Mouse (Mus musculus) thymus, adult 2 months (tissue): ENCODE results near the gene Pnmal1. TPM values are rescaled to one million over a fixed set of nuclear protein-coding genes. Genes with fewer than 3 reads are reported as not detected.

Experiments
- DNase-seq: peaks from one replicate; pipeline ENCODE4 v3.0.0; 2021
- H3K27ac ChIP-seq: fragments of 200-500 bp; 2 replicates; pipeline ENCODE4 v1.5.1; 2012; ENCODE audit warnings: low read length, control low read depth; ENCODE audit not compliant: control insufficient read depth, insufficient read depth
- H3K27me3 ChIP-seq: fragments of 200-500 bp; 2 replicates; pipeline ENCODE4 v1.6.1; 2012; ENCODE audit warnings: mild to moderate bottlenecking, low read length, moderate library complexity, mixed read lengths; ENCODE audit not compliant: control insufficient read depth, insufficient read depth
- H3K36me3 ChIP-seq: fragments of 200-500 bp; 2 replicates; pipeline ENCODE4 v1.6.1; 2012; ENCODE audit warnings: mild to moderate bottlenecking, low read length, moderate library complexity; ENCODE audit not compliant: control insufficient read depth, insufficient read depth
- H3K4me1 ChIP-seq: fragments of 200-500 bp; replicated peaks from 2 replicates; pipeline ENCODE4 v1.6.1; 2012; ENCODE audit warnings: low read length; ENCODE audit not compliant: control insufficient read depth, insufficient read depth
- H3K4me3 ChIP-seq: fragments of 200-500 bp; 2 replicates; pipeline ENCODE4 v1.5.1; 2012; ENCODE audit warnings: mild to moderate bottlenecking, low read length, control low read depth, moderate library complexity; ENCODE audit not compliant: control insufficient read depth, insufficient read depth
- CTCF ChIP-seq: fragments of 200-500 bp; IDR thresholded peaks from 2 replicates; pipeline ENCODE4 v1.5.1; 2012; ENCODE audit warnings: mild to moderate bottlenecking, control low read depth, low read length, moderate library complexity, borderline replicate concordance; ENCODE audit not compliant: control insufficient read depth, poor library complexity, insufficient read depth; ENCODE audit errors: extremely low read depth
- POLR2A ChIP-seq: fragments of 200-500 bp; IDR thresholded peaks from 2 replicates; pipeline ENCODE4 v1.6.1; 2012; ENCODE audit warnings: mild to moderate bottlenecking, low read length, control low read depth, moderate library complexity; ENCODE audit not compliant: control insufficient read depth, poor library complexity, insufficient read depth; ENCODE audit errors: extremely low read depth
- WGBS: fragments of 180-500 bp; shearing (Covaris S2); methylation state at CpG from one replicate; pipeline ENCODE4 v1.1.7; 2018; 5-methylcytosine and 5-hydroxymethylcytosine counted together
- polyA plus RNA-seq: library from polyadenylated mRNA; depleted of rRNA; stranded (reverse); fragments of >200 nt; gene quantifications from 2 replicates; pipeline ENCODE4 v1.2.3, GENCODE M21; 2012

Gene Pnmal1
- polyA plus RNA-seq, 1 experiment: not detected

DNA sequence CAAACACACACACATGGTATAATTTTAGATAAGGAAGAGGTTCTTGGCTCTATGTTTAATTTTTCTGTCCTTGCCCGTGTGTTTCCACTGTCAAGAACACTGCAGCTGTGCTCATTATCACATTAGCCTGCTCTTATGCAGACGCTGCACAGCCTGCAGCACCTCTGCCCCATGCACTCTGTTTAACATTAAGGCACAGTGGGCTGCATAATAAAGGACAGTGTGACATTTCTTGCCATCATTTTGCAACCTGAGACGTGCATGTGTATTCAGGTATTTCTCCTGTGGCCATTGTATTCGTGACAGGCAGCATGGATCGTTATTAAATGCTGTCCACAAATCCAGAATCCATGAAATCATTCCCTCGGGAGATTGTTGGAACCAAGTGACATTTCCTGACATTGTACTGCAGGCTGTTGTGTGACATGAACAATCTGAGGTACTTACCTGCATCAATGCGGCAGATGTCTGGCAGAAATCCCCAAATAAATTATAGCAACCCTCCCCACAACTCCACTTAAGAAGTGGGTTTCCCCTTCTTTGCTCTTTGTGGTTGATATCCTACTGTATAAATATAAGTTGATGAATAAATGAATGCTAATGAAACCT lies 28.2 kb downstream of the Pnmal1 start:
- Histone ChIP-seq H3K36me3 (no peaks in the 10 kb centered on the region), H3K27ac (no peak overlapping the region), H3K27me3 (no peaks in the 10 kb centered on the region), H3K4me3 (no peak overlapping the region), H3K4me1 (peaks cover 36% of the 10 kb centered on the region)
- no peak for TF ChIP-seq CTCF
- no peak for TF ChIP-seq POLR2A
- no peak for DNase-seq
- WGBS: 69% methylated on average over 7 of the region's 7 CpGs

DNA sequence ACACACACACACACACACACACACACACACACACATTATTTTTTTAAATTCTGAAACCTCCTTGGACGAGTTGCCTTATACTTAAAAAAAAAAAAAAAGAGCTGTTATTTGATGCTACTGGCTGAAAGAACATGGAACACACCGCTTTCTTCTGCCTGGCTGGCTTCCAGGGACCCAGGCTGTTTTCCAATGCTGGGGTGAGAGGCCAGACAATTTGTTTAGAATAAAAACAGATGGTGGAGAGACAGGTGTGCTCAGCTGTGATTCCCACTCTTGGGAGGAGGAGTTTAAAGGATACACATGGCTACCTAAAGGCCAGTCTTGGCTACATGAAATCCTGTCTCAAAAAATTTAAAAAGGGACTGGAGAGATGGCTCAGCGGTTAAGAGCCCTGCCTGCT lies 28.9 kb downstream of the Pnmal1 start:
- no peak overlapping the region for H3K27ac ChIP-seq
- DNase-seq: no peak
- H3K4me1 ChIP-seq: peaks cover 32% of the 10 kb centered on the region
- H3K4me3 ChIP-seq: no peak overlapping the region
- 75% methylated on average over 3 of the region's 3 CpGs for WGBS
- no peak for TF ChIP-seq POLR2A
- no peak for TF ChIP-seq CTCF
- no peaks in the 10 kb centered on the region for H3K27me3 ChIP-seq
- no peaks in the 10 kb centered on the region for H3K36me3 ChIP-seq

DNA sequence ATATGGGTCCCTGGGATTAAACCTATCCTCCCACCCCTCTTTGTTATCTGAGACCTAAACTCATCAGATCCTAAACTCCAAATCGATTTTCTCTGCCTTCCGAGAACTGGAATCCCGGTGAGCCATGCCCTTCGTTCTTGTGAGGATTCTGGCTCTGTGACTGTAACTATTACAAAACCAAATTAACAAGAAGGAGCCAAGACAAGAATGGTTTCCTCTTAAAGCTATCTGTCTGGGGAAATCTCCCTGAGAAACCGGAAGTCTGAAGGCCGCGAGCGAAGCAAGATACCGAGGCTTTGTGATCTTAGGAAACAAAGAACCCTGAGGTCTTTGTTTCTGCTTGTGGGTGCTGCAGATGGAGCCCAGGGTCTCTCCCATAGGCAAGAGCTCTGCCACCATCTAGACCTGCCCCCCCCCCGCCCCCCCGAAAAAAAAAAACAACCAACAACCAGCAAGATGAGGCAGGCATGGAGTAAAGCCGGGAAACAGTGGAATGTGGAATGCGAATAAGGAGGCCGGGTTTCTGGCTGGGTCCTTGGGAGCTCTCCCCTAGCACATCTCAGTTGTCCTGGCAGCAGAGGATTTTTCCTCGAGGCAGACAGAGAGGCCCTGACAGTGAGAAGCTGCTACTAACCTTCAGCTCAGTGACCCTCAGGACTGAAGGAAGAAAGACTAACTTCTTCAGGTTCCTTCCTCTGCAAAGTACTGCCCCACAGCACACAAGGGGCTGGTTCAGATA lies 30.7 kb downstream of the Pnmal1 start:
- WGBS: 21% methylated on average over 15 of the region's 15 CpGs
- TF ChIP-seq CTCF (no peak), POLR2A (no peak)
- peak overlapping the region; percentile 76 for H3K27ac ChIP-seq
- H3K4me3 ChIP-seq: no peak overlapping the region
- no peaks in the 10 kb centered on the region for H3K36me3 ChIP-seq
- peak; percentile 38 for DNase-seq
- no peaks in the 10 kb centered on the region; the same call in 1 of the 2 replicates for H3K27me3 ChIP-seq
- H3K4me1 ChIP-seq: peaks cover 35% of the 10 kb centered on the region

DNA sequence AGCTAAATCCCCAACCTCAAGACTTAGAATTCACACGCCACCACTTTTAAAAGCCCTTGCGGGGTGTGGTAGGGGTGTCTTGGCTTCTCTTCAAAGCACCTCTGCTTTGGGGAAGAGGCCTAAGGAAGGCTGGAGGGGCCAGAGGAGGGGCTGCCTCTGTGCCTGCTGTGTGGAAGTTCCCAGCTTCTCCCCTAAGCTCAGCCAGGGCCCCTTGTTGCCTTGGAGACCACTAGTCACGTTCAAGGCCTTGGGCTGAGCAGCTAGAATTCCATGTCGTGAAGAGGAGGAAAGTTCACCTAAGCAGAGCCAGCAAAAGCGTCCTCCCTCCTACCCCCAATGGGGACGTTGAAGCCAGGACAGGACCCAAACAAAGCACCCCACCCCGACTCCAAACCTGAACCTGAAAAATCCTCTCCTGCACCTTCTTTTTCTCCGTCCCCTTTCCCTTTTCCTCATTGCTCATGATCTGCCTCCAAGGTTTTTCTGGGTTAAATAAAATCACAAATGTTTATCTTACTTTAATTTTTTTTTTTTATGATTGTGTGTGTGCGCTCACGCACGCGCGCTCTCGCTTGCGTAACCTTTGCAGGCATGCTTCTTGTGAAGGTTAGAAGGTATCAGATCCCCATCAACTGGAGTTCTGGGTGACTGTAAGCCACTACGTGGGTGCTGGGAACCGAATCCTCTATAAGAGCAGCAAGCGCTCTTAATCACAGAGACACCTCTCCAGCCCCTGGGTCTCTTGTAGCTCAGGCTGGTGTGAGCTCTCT lies 32.4 kb downstream of the Pnmal1 start:
- no peak overlapping the region for H3K27ac ChIP-seq
- H3K27me3 ChIP-seq: no peaks in the 10 kb centered on the region; the same call in 1 of the 2 replicates
- no peak for DNase-seq
- H3K36me3 ChIP-seq: no peaks in the 10 kb centered on the region
- H3K4me1 ChIP-seq: peaks cover 38% of the 10 kb centered on the region
- 69% methylated on average over 18 of the region's 18 CpGs for WGBS
- no peak for TF ChIP-seq CTCF
- no peak for TF ChIP-seq POLR2A
- no peak overlapping the region for H3K4me3 ChIP-seq

DNA sequence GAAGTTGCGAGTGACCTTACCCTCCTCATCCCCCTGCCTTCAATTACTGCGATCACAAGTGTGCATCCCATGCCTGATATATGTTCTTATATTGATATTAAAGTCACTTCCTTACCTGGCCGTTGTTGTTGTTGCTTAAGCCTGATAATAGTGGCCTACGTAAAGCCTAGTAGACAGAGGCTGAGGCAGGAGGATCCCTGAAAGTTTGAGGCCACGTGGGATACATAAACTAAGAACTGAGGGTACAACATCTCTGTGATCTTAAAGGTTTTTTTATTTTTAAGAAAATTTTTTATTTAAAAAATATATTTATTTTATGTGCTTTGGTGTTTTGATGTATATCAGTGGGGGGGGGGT lies 33.0 kb downstream of the Pnmal1 start, which contains the start of gene Ccdc8:
TSS of gene Ccdc8 (plus strand) at position 258 of the 357 bp plus-strand sequence.
- H3K4me3 ChIP-seq: no peak within 1 kb of the TSS

More for the DNA sequence above, 33.0 kb downstream of the Pnmal1 start, which contains the start of gene Ccdc8:
- Histone ChIP-seq H3K27me3 (no peaks in the 10 kb centered on the region; the same call in 1 of the 2 replicates), H3K27ac (no peak within 1 kb of the TSS), H3K36me3 (no peaks in the 10 kb centered on the region), H3K4me1 (peaks cover 38% of the 10 kb centered on the region)
- TF ChIP-seq POLR2A (no peak), CTCF (no peak)
- WGBS: 98% methylated on average over 5 of the region's 5 CpGs
- DNase-seq: no peak
